Mouse (Mus musculus) limb, embryonic 13.5 days (tissue): ENCODE measurements around the gene E030018B13Rik. TPM values are rescaled to one million over a fixed set of nuclear protein-coding genes. Genes with fewer than 3 reads are reported as not detected.

Experiments used
- ATAC-seq: fragments of 200-750 bp; cut with Nextera tagmentation; 2 replicates; pipeline ENCODE4 v1.8.0; 2017; ENCODE audit warnings: low read depth, moderate number of reproducible peaks, moderate TSS enrichment; ENCODE audit not compliant: low FRiP score
- H3K27ac ChIP-seq: fragments of 300-500 bp; sonication (generic); 2 replicates; pipeline ENCODE4 v1.5.1; 2015; ENCODE audit warnings: inconsistent platforms, mild to moderate bottlenecking, moderate library complexity
- H3K27me3 ChIP-seq: fragments of 300-500 bp; sonication (generic); 2 replicates; pipeline ENCODE4 v1.6.1; 2015; ENCODE audit warnings: mild to moderate bottlenecking, inconsistent platforms
- H3K36me3 ChIP-seq: fragments of 300-500 bp; sonication (generic); 2 replicates; pipeline ENCODE4 v1.6.1; 2015; ENCODE audit warnings: inconsistent platforms, mild to moderate bottlenecking, moderate library complexity
- H3K4me1 ChIP-seq: fragments of 300-500 bp; sonication (generic); 2 replicates; pipeline ENCODE4 v1.6.1; 2015; ENCODE audit warnings: inconsistent platforms
- H3K4me2 ChIP-seq: fragments of 300-500 bp; sonication (generic); replicated peaks from 2 replicates; pipeline ENCODE4 v1.6.1; 2015; ENCODE audit warnings: inconsistent platforms, mild to moderate bottlenecking, moderate library complexity
- H3K4me3 ChIP-seq: fragments of 300-500 bp; sonication (generic); 2 replicates; pipeline ENCODE4 v1.5.1; 2015; ENCODE audit warnings: moderate library complexity, mild to moderate bottlenecking, inconsistent platforms
- H3K9ac ChIP-seq: fragments of 300-500 bp; sonication (generic); 2 replicates; pipeline ENCODE4 v1.6.1; 2015; ENCODE audit warnings: mild to moderate bottlenecking, inconsistent platforms
- H3K9me3 ChIP-seq: fragments of 300-500 bp; sonication (generic); 2 replicates; pipeline ENCODE4 v1.6.1; 2016; ENCODE audit warnings: inconsistent platforms
- WGBS: fragments of 180-500 bp; shearing (Covaris S2); methylation state at CpG from one replicate; pipeline ENCODE4 v1.1.7; 2015; 5-methylcytosine and 5-hydroxymethylcytosine counted together
- polyA plus RNA-seq: library from polyadenylated mRNA; unstranded; fragments of >200 nt; fragmentation: Nextera tagmentation; extraction: Ambion mirVana; gene quantifications from 2 replicates; pipeline ENCODE4 v1.2.1, GENCODE M21; 2015

The E030018B13Rik gene
- polyA plus RNA-seq, 1 experiment from 2014 or later = 0.14 TPM

DNA sequence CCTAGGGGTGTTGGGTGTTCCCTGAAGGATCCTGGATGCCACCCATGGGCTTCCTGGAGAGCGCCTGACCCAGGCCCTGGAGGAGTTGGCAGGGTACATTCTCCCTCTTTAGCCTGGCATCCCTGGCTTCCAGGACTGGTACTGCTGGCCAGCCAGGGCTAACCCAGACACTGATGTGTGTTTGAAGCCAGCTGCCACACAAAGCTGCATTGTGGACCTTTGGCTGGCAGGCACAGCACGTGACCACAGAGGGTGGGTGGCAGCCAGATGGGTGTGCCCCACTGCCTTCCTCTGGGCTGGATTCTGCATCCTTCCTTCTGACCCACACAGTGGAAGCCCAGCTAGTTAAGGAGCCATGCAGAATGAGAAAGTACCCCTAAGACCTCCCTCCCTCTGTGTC is 48.5 kb downstream of the E030018B13Rik start:
- Histone ChIP-seq H3K27me3 (no peaks in the 10 kb centered on the region), H3K36me3 (no peaks in the 10 kb centered on the region), H3K9me3 (no peaks in the 10 kb centered on the region), H3K9ac (no peak overlapping the region), H3K4me1 (peaks cover 12% of the 10 kb centered on the region), H3K4me2 (no peak overlapping the region), H3K4me3 (no peak overlapping the region), H3K27ac (peak overlapping the region; percentile 67; the same call in 1 of the 2 replicates)
- WGBS = 72% methylated on average over 2 of the region's 2 CpGs
- ATAC-seq = peak; percentile 75

DNA sequence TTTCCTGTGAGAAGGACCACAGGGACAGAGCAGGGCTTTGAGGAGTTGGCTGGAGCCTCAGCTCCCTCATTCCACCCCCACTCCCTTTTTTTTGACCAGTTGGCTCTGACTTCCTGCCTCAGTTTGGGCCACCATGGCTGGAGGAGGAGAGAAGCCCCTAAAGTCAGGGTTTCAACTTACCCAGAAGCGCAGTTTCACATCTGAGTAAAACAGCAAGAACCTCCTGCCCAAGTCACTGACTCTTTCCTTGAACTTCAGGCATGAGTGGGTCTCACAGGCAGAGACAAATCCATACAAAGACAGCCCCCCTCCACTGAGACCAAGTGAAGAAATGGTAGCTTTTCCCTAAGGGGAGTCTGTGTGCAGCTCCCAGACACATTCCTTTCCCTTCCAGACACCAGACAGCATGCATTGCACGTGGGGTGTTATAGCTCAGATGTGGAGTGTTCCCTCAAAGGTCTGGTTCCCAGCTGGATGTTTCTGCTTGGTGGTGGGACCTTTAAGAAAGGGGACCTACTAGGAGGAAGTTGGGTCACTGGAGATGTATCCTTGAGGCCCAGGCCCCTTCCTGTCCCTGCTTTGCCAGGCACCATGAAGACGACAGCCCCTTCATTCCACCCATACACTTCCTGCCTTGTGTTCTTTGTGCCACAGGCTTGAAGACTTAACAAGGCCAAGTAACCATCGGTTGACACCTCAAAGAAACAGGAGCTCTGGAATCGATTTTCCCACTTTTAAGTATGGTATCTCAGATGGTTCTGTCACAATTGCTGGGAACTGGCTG is 49.2 kb downstream of the E030018B13Rik start:
- Histone ChIP-seq H3K9me3 (no peaks in the 10 kb centered on the region), H3K4me1 (peaks cover 12% of the 10 kb centered on the region), H3K36me3 (no peaks in the 10 kb centered on the region), H3K4me3 (no peak overlapping the region), H3K4me2 (no peak overlapping the region), H3K9ac (no peak overlapping the region), H3K27me3 (no peaks in the 10 kb centered on the region), H3K27ac (peak overlapping the region; percentile 67; the same call in 1 of the 2 replicates)
- no peak for ATAC-seq
- 64% methylated on average over 5 of the region's 5 CpGs for WGBS

DNA sequence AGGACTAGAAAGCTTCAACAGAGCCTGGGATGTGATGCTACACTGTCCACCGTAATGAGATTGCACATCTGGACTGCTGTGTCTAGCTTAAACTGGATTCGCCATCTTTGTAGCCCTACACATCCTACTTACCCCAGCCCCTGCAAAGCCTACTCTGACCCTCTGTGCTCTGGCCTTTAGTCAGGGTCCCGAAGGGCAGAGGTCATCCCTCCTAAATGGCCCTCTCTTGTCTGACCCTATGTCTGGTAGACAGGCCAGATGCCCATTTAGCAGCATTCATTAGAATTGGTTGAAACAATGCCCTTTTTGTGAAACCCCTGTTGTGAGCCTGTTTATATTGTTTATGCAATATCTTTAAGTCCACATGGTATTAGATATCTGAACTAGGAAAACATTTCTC is 53.3 kb downstream of the E030018B13Rik start:
- H3K4me1 ChIP-seq = peaks cover 11% of the 10 kb centered on the region
- no peak overlapping the region for H3K9ac ChIP-seq
- no peaks in the 10 kb centered on the region for H3K9me3 ChIP-seq
- no peak overlapping the region for H3K4me2 ChIP-seq
- H3K27ac ChIP-seq = no peak overlapping the region
- no peak overlapping the region for H3K4me3 ChIP-seq
- no peak for ATAC-seq
- WGBS = 64% methylated on average over 3 of the region's 3 CpGs
- no peaks in the 10 kb centered on the region for H3K27me3 ChIP-seq
- no peaks in the 10 kb centered on the region for H3K36me3 ChIP-seq

Other genes starting within 250 kb of the E030018B13Rik start
- gene Klf13, start 22.1 kb downstream of the E030018B13Rik start, polyA plus RNA-seq = 20.1 and 20.9 TPM in 2 replicates
- gene Trpm1, start 237.0 kb downstream of the E030018B13Rik start, polyA plus RNA-seq = 0.33 and 0.65 TPM in 2 replicates